Mouse (Mus musculus): ENCODE measurements around the gene Ubr7.

Gene Ubr7

DNA sequence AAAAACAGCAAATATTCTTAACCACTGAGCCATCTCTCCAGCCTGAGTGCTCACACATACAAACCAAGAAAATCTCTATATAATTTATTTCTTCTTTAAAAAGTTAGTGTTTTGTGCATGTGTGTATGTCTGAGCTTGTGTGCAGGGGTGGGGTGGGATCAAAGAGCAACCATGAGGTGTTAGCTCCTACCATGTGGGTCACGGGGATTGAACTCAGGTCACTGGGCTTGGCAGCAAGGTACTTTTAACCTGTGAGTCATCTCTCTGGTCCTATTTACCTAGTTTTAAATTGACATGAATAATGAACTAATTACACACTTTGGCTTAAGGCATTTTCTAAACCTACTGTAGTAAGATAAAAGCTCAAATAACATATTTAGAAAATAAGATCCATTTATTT lies 68.6 kb downstream of the Ubr7 start:
- DNase-seq (ENCODE audit: low spot score in 2 of 2) = no peak

DNA sequence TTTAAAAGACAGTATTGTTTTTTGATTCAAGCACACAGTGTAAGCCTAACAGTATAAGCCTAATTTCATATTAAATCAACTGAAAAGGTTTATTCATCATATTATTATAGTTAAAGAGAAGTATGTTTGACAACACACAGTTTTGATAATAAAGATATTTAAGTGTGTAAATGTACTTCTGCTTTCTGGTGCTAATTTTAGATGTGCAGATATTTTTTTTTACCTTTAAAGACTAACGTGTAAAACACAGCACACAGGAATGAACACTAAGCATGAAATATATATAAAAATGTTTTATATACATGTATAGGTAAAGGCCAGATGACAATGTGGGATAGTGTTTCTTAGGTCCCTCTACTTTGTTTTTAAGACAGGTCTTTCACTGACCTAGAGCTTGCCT lies 69.4 kb downstream of the Ubr7 start:
- DNase-seq (ENCODE audit: low spot score in 2 of 2) = no peak

Data from spleen, postnatal 14 days (tissue).